Mouse (Mus musculus): ENCODE results near the gene Scgb1b3.

Gene Scgb1b3

DNA sequence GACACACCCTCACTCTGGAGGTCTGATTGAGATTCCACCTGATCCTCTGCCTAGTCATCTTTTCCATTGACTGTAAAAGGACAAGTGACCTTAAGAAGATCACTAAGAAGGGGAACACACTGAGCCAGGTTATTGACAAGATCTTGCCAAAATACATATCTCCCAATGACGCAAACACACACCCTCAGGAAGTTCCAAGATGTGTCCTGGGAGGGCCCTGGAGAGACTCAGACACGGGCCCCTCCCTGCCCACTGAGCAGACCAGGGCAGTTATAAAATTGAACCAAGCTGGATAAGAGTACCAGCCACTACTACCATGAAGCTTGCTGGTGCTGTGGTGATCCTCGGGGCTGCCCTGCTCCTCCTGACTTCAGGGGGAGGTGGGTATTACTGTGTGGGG lies at the start of gene Scgb1b3:
Scgb1b3 (plus strand) TSS at position 301 of the 400 bp plus-strand sequence.
- no peak for DNase-seq

GRCm38 (mm10) chr7:31362022-31362560 lies 13.3 kb upstream of the Scgb1b3 start, which contains the start of gene Scgb2b3:
Scgb2b3 (minus strand) TSS chr7:31362072.
- no peak for DNase-seq

Data from heart, adult 11 months (tissue).